Mouse (Mus musculus) urinary bladder, postnatal 10 days (tissue): ENCODE results near the gene Zfp385a.
"Not testable (repeated sequence)": the region's sequence is repeated elsewhere in the genome, so short reads cannot be mapped to it uniquely, and the experiment has no call there.

Experiments
- DNase-seq: peaks from one replicate; pipeline ENCODE4 v3.0.0; 2022; ENCODE audit warnings: low spot score

Zfp385a gene

DNA sequence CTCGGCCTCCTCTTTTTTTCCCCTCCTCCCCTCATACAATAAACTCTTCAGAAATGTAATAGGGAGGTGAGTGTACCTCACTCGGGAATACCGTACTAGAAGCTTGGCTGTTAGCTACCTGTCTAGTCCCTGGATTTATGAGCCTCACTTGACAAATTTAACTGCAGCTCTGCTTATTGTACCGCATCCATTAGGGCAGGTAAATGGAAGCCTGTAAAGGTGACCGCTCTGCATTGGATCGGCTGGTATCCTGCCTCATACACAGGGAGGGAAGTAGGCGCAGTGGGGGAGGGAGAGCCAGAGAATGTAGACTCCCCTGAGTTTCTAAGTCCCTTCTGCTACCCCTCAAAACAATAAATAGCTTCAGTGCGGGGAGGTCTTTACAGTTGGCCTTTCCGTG lies 49.0 kb downstream of the Zfp385a start:
- no peak for DNase-seq

DNA sequence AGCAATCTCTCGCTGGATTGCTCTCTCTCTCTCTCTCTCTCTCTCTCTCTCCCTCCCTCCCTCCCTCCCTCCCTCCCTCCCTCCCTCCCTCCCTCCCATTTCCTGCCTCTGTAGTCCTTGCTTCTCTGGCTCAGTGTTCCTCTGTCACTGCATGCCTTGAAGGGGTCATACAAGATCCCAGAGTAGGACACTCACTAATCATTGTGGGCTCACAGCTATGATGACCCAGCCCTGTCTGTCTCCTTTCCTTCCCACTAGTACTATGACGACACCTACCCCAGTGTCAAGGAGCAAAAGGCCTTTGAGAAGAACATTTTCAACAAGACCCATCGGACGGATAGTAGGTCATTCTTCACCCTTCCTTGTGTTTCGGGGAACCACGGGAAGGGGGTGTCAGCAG lies 49.5 kb downstream of the Zfp385a start:
- DNase-seq: no peak

DNA sequence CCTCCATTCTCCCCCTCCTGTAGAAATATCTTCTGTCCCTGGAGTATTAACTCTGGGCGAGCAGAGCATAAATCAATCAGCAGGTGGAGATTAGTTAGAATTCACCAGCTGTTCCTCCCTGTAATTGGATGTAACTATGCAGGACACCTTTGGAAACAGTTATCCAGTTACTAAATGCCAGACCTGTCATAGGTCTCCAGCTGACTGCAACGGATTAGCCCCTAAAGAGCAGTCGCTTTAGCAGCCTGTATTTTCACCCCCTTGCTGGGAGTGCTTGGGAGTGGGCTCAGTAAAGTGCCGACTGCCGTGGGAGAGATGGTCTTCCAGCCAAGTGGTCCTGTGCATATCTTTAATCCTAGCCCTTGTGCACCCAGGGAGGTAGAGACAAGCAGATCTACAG lies 50.3 kb downstream of the Zfp385a start:
- DNase-seq: no peak

DNA sequence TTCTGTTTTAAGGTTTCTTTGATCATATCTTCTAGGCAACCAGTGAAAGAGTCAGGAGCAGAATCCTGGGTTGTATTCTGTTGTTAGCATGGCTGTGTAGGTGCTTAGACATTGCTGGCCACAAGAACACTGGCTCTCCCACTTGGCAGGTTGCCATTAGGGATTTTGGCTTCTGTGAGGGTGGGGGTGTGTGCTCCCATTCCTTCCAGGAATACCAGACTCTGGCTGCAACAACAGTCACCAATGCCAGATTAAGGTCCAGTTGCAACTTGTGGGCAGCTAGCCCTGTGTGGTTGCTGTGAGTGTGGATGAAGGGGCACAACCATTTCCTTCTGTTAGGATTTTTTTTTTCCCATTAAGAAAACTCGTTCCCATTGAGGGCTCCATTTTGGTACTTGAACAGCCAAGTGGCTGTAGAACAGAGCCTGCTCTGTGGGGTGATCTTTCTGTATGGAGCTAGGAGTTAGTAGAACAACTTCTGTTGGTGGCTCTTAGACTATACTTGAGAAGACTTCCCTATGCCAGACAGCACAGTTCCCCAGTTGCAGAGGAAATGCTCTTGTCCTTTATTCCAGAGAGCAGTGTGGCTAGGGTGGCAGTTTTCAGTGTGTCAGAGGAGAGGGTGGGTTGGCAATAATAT lies 54.0 kb downstream of the Zfp385a start:
- DNase-seq: no peak

DNA sequence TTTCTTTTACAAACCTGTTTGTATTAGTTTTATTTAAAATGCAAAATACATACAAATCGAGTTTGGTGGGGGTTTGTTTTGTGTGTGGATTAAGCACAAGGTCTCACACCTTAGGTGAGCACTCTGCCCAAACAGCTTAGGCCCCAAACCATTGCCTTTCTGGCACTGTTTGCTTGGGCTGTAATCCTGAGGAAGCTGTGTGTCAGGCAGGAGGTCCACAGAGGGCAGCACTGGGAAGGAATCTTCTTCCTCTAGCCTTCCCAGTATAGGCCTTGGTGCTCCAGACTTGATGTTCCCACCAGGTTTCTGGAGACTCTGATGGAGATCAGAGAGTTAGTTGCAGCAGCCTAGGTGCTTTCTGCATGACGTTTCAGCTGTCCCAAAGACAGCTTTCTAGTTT lies 55.2 kb downstream of the Zfp385a start:
- no peak for DNase-seq

DNA sequence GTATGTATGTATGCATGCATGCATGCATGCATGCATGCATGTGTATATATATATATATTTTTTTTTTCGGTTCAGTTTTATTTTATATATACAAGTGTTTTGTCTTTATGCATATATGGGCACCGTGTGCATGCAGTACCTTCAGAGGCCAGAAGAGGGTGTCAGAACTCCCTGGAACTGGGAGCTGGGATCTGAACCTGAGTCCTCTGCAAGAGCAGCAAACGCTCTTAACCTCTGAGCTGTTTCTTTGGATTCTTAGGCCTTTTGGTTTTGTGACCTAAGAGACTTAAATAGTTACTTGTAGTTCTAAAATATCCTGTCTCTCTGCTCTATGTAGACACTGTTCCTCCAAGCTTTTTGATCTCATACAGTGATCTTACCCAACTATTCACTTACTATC lies 55.8 kb downstream of the Zfp385a start:
- DNase-seq: no peak

DNA sequence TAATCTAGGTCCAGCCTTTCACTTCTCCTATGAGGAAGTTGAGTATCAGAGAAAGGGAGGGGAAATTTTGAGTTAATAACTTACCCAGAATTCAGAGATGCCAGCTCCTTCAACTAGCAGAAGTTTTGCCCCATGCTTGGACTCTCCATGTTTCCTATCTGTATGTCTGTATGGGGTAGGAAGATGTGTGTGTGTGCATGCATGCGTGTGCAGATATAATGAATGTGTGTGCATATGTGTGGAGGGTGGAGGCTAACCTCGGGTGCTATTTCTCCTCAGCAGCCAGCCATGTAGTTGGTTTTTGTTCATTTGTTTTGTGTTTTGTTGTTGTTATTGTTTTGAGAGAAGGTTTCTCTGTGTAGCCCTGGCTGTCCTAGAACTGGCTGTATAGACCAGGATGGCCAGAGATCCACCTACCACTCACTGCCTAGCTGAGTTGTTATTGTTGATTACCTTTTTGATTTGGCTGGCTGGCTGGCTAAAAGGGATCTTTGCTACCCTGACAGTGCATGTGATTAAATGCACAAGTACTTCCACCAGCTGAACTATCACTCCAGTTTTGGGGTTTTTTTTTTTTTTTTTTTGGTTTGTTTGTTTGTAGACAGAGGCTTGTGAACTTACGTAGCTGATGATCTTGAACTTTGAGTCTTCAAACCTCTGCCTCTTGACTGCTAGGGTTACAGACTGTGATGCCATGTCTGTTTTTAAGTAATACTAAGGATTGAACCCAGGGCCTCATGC lies 58.3 kb downstream of the Zfp385a start:
- no peak for DNase-seq

DNA sequence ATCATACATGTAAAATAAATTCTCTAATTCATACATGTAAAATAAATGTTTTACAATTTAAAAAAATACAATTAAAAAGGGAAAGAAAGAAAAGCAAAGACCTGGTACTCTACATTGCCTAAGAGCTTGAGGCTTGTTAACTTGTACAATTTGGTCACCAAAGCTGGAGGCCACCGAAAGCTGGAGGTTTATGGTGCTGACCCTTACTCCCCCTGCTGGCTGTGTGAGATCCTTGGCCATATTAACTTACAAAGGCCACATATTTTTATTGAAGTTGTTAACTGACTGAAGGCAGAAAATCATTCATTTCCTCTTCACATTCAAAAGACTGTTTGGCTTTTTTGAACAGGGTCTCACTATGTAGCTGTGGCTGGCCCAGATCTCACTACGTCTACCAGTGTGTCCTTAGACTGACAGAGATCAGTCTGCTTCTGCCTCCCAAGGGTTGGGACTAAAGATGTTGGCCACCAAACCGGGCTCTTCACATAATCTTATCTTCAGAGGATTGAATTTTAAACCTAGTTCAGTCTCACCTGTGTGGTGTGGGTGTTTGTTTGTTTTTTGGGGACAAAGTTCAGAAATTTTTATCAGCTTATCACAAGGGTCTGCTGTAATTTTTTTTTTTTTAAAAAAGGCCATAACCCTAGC lies 59.0 kb downstream of the Zfp385a start:
- no peak for DNase-seq

DNA sequence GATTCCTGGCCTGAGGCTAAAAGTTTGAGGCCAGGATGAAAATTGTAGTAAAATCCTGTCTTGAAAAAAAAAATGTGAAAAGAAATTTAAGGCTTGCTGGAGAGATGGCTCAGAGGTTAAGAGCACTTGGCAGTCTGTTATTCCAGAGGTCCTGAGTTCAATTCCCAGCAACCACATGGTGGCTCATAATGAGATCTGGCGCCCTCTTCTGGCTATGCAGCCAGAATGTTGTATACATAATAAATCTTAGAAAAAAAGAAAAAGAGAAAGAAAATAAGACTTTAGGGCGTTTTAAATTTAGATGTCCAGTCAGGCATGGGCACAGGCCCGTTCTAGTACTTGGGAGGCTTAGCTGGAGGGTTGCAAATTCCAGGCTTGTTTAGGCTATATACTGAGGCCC lies 60.1 kb downstream of the Zfp385a start:
- no peak for DNase-seq

DNA sequence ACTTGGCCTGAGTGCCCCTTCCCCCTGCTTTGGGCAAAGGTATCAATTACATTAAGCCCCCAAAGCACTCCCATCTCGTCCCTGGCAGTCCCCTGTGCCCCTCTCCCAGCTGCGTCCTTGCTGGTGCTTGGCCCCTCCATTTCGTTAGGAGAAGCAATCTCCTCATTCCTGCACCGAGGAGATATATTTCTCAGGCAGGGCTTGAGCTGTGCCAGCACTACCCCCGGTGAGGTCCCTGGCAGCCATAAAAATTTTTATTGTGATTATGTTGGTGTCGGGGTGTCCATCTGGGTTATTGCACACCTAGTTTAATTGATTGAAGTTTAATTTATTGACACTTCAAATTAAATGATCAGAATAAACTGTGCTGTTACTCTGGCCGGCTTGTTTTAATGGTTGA lies 61.9 kb downstream of the Zfp385a start:
- no peak for DNase-seq

DNA sequence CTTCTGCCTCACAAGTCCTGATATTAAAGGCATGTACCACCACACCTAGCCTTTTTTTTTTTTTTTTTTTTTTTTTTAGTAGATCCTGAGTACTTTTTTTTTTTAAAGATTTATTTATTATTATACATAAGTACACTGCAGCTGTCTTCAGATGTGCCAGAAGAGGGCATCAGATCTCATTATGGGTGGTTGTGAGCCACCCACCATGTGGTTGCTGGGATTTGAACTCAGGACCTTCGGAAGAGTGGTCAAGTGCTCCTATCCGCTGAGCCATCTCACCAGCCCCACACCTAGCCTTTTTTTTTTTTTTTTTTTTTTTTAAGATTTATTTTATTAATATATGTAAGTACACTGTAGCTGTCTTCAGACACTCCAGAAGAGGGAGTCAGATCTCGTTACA lies 64.0 kb downstream of the Zfp385a start:
- not testable (repeated sequence) for DNase-seq

DNA sequence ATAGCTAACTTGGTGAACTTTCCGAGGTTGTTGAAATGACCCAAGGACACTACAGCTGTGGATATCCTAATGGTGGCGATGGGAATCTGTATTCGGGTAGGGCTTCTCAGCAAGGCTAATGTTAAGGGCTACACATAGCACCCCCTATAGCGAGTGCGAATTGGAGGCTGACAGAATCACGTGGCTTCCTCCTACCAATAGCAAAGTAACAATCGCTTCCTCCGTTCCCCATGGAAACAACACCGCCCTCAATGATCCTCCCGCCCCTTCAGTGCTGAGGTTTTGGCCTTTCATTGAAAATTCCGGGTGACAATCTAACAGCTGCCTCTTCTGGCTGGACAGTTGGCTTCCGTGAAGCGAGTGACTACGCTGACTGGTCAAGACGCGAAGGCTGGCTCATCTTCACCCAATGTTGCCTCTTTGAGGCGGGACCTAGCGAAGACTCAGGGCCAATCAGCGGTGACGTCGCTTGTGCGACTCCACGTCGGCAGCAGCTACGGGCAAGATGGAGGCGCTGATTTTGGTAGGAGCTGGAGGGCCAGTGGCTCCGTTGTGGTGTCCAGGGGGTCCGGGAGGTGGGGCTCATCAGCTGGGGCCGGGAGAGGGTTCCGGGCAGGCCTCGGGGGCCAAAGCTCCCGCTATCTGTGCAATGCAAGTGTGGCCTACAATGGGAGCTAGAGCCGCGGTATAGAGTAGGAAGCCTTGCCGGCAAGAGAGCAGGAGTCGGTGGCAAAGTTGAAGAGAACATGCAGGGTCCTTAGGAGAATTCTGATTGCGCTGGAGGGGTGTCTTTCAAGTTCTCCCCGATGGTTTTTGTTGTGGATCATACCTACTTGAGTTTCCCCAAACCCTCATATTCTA lies 67.2 kb downstream of the Zfp385a start, which contains the start of gene Copz1:
Gene Copz1, plus strand, starts transcription at position 296 of the 861 bp plus-strand sequence.
- peak; percentile 87 for DNase-seq

DNA sequence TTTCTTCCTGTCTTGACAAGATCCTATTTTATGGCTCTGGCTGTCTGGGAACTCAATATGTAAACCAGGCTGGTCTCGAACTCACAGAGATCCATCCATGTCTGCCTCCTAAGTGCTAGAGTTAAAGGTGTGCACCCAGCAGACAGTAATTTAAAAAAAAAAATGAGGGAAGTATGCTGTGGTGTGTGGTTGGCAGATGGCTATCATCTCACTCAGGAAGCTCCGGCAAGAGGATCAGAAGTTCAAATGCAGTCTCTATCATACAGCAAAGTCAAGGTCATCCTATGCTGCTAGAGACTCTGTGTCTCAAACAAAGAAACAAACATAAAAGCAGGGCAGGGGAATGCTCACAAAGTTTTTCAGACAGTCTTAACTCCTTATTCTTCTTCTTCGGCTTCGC lies 71.0 kb downstream of the Zfp385a start:
- DNase-seq: no peak

DNA sequence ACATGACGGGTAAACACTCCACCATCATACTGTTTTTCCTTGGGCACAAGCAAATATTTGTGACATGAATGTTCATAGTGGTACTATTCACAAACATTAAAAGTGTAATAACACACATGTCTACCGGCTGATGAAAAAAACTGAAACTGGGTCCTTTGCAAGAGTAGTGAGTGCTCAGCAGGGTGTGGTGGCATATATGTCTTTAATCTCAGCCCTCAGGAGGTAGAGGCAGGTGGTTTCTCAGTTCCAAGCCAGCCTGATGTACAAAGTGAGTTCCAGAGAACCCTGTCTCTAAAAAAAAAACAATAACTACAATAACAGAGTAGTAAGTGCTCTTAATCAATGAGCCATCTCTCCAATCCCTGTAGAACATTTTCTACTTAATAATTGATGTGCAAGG lies 75.1 kb downstream of the Zfp385a start:
- no peak for DNase-seq
